Mouse (Mus musculus): ENCODE results near the gene Xiap.

Xiap gene

DNA sequence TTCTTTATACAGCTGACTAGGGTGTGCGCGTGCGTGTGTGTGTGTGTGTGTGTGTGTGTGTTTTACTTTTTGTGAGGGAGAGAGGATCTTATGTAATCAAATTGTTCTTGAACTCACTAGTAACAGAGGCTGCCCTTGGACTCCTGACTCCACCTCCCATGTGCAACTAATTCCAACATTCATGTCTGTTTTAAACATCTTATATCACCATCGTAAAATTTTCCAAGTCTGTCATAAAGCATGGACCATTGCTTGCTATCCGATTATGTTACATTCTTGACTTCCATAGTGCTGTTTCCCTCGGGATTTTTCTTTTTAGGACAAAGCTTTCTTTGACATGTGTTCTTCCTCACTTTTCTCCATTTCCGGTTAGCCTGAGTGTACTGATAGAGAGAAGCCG is 28.3 kb downstream of the Xiap start:
- in situ Hi-C loops (cut with MboI, MseI), result no loop called here

DNA sequence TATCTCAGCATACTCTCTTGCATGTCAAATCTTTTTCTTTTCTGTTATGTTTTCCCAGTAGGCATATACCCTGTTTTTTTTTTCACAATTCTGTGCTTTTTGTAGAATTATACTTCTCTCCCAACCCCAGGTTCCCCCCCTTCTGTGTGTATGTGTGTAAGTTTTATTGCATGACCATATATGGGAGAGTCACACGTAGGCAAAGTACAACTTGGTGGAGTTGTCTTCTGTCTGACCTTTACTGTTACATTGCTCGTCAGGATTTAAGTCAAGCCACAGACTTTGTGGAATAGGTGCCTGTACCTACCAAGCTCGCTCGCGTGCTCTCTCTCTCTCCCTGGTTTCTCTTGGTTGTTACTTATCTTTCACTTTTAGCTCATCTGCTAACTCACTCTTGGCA is 28.7 kb downstream of the Xiap start:
- in situ Hi-C loops (cut with MboI, MseI), result no loop called here

DNA sequence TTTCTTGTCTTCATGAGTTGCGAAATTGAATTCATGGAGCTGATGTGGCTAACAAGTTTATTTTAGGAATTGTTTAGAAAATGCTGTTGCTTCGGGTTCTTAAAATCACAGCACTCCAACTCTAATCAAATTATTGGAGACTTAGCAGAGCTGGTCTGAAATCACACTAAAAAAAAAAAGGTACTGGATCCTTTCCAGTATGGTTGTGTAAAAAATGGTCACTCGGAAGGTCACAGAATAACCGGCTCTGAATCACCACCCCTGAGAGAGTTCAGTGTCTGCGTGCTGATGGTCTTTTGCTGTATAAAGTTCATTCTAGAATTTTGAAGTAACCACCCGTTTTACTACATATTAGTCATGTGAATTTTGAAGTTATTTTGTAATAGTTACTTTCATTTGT is 47.7 kb downstream of the Xiap start:
- in situ Hi-C loops (cut with MboI, MseI), result no loop called here

DNA sequence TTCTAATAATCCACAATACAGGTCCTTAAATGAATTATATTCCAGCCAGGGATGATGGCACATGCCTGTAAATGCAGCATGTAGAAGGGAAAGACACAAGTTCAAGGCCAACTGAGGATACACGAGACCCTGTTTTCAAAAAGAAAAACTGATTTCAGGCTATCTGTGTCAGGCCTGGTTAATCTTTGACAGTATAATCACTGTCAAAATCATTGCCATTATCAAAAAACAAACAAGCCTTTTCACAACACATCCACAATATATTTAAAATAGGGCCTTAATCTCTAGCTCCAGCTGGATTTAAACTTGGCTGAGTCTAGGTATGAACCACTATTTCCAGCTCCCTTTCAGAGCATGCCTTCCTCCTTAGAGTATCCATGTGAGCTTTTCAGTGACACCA is 51.1 kb downstream of the Xiap start:
- in situ Hi-C loops (cut with MboI, MseI), result no loop called here

DNA sequence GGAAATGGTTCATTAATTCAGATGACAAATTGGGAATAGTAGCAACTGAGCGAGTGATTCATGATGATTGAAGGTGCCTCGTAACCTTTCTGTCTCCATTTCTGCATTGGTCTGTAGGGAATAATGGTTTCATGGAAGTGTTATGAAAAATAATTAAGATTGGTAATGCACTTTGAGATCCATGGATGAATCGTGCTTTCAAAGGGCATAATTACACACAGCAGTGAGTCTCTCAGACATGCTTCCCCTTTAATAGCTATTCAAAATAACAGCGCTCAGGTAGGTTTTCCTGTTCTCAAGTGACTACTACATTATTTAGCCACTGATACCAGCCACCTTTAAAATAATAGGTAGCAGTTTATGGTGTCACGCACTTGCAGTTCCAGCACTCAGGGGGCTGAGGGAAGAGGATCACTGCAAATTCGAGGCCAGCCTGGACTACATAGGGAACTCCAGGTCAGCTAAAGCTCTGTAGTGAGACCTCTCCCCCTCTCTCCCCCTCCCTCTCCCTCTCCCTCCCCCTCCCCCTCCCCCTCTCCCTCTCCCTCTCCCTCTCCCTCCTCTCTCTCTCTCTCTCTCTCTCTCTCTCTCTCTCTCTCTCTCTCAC is 60.1 kb downstream of the Xiap start:
- in situ Hi-C loops (cut with MboI, MseI), result no loop called here

DNA sequence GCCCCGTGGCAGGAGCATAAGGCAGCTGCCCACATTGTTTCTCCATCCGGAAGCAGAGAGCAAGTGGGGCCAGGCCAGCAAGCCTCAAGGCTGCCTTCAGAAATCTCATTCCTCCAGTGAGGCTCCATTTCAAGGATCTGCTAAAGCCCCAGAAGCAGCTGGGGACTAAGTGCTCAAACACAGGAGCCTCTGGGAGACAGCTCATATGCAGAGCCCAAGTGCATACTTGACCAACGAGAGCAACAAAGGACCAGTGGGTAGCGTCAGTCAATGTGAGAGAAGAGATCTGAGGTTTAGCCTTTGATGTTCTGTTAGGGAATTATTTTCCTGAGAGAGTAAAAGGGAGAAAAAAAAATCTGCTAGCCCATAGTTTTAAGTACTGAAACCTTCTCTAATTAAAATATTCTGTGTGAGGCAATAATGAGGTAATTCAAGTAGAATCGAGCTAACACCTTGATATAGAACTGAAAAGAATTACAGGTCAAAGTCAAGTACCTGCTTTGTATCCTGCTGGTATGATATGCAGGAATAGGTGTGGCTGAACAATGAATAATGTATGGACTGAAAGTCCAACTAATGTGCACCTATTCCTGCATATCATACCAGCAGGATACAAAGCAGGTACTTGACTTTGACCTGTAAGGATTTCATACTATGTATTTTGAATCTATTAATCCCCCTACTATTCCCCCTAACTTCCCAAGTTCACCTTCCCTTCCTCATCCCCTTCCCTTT is 65.7 kb downstream of the Xiap start:
- in situ Hi-C loops (cut with MboI, MseI), result loop anchor here (5.0 kb wide), 1 partner anchor 88 kb away; no protein-coding TSS in a partner anchor

DNA sequence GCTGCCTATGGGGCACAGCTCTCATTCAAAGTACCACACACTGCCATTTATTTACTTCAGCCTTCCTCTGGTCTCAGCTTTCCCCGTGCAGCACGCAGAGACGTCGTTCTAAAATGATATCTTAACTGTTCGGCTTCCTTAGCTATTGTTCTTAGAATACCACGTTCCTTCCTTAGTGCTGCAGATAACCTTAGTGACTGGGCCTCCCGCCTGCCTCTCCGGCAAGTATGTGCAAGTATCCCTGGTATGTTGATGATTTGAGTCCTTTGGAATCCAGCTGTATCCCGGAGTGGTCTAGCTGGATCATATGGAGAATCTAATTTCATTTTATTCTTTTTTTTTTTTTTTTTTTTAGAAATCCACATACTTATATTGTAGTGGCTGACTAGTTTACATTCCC is 80.4 kb downstream of the Xiap start:
- in situ Hi-C loops (cut with MboI, MseI), result loop anchor here (10.0 kb wide), 1 partner anchor 345 kb away; the partner anchor contains the start of gene Tex13c2

DNA sequence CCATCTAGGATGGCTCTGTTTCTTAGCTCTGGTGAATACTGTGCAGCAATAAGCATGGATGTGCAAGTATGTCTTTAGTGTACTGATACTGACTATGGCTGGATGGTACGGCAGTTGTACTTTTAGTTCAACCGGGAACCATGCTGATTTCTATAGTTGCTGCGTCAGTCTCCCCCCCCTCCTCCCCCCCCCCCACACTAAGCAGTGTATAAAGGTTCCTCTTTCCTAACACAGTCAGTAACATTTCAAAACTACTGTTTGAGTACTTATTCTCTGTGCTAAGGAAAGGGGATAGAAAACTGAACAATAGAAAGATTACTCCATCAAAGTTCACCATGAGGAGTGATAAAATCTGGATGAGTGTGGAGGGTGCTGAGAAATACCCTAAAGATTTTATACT is 83.1 kb downstream of the Xiap start:
- in situ Hi-C loops (cut with MboI, MseI), result loop anchor here (10.0 kb wide), 1 partner anchor 342 kb away; the partner anchor contains the start of gene Tex13c2

DNA sequence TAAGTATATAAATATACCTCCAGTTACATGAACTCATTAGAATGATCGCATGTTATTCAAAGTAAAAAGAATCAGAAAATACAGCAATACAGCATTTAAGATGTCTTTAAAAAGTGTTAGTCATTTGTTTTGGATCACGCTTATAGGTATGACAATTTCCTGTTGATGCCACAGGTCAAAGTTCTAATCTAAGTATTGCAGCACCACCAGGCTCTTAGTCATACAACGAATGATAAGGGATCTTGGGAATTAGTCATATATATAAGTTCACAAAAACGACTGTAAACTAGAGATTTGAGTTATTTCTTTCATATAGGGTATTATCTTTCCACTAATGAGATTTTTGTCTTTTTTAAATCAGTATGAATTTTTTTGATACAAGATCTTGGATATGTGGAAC is 84.5 kb downstream of the Xiap start:
- in situ Hi-C loops (cut with MboI, MseI), result loop anchor here (10.0 kb wide), 1 partner anchor 341 kb away; the partner anchor contains the start of gene Tex13c2

DNA sequence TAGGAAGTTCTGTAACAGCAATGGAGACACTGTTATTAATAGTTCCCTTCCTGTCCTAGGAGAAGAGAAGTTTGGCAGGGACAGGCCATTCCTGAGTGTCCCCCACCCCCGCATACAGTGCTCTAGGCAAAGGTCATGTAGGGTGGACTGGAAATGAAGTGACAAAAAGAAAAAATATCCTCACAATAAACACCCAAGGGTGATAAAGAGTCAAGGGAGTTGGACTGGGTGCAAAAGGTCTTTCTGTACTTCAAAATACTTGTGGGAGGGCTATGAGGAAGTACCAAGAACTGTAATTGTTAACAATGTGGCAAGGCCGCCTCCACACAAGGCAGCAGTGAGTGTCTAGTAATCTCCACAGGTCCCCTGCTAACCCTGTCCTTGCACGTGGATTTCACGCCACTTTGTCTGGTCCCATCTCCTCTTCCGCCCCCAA is 88.6 kb downstream of the Xiap start:
- in situ Hi-C loops (cut with MboI, MseI), result loop anchor here (10.0 kb wide), 1 partner anchor 337 kb away; the partner anchor contains the start of gene Tex13c2

DNA sequence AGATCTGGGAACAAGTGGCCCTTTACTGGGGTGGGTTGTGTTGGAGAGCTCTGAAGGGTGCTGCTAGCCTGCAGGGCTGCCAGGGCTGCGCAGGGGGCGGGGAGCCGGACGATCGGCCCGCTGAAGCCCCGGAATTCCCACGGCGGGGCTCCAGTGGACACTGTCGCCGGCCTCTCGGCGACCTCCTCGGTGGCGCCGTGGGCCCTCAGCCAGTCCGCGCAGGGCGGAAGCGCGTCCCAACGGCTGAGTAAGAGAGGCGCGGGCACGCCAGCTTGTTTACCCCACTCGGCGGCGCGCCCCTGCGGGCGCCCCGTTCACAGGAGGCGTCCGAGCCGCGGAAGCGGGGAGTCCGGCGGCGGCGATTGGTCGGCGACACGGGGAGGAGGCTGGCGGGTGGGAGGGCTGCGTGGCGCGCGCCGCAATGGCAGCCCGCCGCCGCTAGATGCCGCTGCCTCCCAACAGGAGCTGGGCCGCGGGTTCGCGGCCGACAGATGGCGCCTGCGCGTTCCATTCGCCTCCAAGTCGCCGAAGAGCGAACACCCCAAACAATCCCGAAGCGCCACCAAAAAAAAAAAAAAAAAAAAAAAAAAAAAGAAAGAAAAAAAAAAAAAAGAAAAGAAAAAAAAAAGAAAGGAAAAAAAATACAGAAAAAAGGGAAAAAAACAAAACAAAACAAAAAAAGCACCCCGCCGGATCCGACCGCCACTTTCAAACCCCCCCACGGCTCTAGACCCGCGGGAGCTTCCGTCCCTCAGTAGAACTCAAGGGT is 89.5 kb downstream of the Xiap start, which contains the start of gene Stag2:
Gene Stag2 (plus strand): TSS at position 530 of the 769 bp plus-strand sequence.
- in situ Hi-C loops (cut with MboI, MseI), result loop anchor here (10.0 kb wide), 1 partner anchor 336 kb away; the partner anchor contains the start of gene Tex13c2

DNA sequence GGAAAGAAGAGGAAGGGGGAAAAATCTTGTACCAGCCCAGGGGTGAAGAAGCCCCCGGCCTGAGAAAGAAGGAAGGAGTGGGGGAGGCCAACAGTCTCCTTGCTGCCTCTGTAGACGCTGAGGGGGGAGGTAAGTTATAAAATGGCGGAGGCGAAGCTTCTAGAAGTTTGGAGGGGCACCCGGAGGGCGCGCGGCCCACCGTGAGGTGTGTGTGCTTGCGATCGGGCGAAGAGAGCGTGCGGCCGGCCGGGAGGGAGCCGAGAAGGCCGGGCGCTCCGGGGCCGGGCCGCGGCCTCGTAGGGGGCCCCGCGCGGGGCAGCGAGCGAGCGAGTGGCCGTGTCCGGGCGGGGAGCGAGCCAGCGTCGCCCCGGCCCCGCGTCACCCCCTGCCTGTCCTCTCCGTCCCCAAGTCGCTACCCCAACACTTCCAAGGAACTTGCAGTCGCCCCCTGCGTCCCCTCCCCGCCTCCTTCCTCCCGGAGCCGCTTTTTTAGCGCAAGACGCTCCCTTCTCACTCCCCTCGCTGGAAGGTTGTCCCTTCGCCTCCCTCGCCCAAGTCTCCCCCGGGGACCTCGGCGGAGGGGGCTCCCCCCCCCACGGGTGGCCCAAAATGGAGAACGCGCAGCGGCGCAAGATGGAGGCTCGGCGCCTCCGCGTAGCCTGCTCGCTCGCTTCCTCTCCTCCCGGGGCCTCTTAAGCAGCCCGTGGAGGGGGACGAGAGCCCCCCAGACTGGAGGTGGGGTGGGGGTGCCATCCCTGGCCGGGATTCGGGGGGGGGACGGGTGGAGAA is 90.3 kb downstream of the Xiap start:
- in situ Hi-C loops (cut with MboI, MseI), result loop anchor here (10.0 kb wide), 1 partner anchor 335 kb away; the partner anchor contains the start of gene Tex13c2

DNA sequence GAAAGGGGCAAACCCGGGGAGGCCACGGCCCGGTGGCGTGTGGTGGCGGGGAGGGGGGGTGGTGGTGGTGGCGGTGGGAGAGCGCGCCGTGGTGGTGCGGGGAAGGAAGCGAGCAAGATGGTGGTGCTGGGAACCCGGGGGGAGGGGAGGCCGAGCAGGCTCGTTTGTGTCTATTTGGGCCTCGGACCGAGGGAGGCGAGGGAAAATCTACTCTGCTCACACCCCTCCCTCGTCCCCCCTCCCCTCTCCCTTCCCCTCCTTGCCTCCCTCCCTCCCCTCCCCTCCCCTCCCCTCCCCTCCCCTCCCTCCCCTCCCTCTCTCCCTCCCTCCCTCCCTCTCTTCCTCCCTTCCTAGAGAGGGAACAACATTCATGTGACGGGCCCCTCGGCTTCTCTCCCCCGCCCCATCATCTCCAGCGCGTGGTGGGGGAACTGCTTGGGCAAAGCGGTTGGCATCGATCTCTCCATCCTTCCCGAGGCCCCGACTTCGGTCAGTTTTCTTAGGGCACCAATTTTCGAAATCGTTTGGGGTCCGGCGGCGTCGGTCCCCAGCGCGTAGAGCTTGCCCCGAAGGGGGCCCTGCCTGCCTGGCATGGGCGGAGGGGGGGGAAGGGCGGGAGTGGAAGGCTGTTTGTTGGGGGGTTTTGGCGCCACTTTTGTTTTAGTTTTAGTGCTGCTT is 91.0 kb downstream of the Xiap start:
- in situ Hi-C loops (cut with MboI, MseI), result no loop called here

DNA sequence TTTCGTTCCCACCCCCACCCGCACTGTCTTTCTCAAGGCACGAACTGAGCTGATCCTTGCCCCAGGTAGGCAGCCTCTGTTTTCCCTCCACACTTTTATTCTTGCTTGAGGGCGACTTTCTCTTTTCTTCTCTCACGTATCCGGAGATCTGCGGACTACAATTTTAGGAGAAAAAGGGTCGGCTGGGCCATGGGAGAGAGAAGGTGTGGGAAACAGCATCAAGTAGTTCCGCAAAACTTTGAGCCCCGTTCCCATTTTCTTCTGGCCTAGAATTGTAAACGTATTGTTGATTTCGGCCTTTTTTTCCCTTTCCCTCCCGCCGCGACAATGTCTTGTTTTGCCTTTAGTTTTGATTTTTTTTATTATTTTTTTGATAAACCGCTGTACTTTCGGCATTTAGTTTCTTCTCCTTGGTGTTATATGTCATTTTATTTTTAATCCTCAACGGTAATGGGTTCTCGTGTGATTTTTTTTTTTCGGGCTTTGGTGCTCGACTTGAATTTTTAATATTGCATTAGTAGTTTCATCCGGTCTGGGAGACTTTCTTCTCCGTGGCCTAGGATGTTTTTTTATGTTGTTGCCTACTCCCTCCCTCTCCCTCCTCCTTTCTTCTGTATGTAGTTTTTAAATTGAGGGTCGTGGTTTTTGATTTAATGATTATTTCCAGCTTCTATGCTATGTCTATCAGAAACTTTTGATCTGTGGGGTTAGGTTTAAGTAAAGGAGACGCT is 91.7 kb downstream of the Xiap start:
- in situ Hi-C loops (cut with MboI, MseI), result no loop called here

DNA sequence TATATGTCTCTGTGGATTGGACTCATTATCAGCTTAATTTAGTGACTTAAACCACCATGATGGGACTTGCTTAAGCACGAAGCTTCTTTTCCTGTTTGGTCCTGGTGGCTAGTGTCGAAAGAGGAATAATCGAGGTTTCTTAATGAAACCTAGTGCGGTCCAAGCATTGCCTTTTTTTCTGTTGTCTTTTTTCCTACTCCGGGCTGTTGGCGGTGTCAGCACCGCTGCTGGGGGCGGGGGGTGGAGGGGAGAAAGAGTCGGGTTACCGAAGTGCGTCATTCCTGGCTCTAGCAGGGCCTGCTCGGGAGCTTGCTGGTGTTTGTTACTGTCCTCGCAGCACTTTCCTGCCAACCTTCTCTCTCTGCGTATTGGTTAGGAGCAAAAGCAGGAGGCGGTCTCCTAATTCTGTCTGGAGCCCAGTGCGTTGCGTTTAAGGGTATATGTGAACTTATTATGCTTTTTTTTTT is 92.5 kb downstream of the Xiap start:
- in situ Hi-C loops (cut with MboI, MseI), result no loop called here

DNA sequence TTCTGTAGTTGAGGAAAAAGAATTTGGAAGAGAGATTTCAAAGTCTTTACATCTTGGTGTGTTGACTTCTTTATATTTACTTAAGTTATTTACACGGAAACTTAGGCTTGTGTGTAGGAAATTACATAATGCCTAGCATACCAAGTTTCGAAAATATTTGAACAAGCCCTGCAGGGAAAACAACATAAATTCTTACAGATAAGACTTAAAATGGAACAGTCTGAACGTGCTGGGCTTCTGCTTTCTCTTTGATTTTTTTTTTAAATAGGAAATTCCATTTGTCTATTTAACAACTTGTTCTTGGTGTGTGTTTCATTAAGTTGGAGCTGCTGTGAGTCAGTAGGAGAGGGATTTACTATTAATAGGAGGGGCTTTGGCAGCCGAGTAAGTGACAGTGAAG is 93.6 kb downstream of the Xiap start:
- in situ Hi-C loops (cut with MboI, MseI), result no loop called here

Data from T-helper 1 cell (primary cell).